Mouse (Mus musculus): ENCODE results near the gene Entpd7. TPM values are rescaled to one million over a fixed set of nuclear protein-coding genes. Genes with fewer than 3 reads are reported as not detected.
A peak's percentile ranks its signal among the peaks of the same experiment; 100 is the strongest.

Gene Entpd7
- total and polyA plus RNA-seq, 2 experiments from 2014 or later = 8.4 to 9.3 TPM

- H3K9me3 ChIP-seq (ENCODE audit: low read length) = no peaks in the 10 kb centered on the region
- no peak overlapping the region for H3K4me3 ChIP-seq (ENCODE audit: low read depth, low read length)
- H3K4me1 ChIP-seq (ENCODE audit: insufficient read depth) = no peaks in the 10 kb centered on the region
- H3K9ac ChIP-seq = no peak overlapping the region
- no peaks in the 10 kb centered on the region for H3K36me3 ChIP-seq (ENCODE audit: insufficient read depth)
- 56% methylated on average over 8 of the region's 8 CpGs for WGBS
- no peaks in the 10 kb centered on the region for H3K27me3 ChIP-seq (ENCODE audit: insufficient read depth, low read length)
- ATAC-seq (no peak), DNase-seq (no peak)
- no peak for TF ChIP-seq CTCF (IDR thresholded peaks at IDR 0.05; ENCODE audit: low read depth)
- H3K27ac ChIP-seq (ENCODE audit: low read depth, low read length) = no peak overlapping the region
- H3K4me2 ChIP-seq (ENCODE audit: low read depth) = no peak overlapping the region
Observed at GRCm38 (mm10) chr19:43651241-43651785, 38.2 kb upstream of the Entpd7 start.

GRCm38 (mm10) chr19:43655735-43656492 is 33.6 kb upstream of the Entpd7 start:
- no peaks in the 10 kb centered on the region for H3K4me1 ChIP-seq (ENCODE audit: insufficient read depth)
- H3K4me3 ChIP-seq (ENCODE audit: low read depth, low read length) = no peak overlapping the region
- DNase-seq (peak; percentile 82), ATAC-seq (peak; percentile 66)
- 38% methylated on average over 11 of the region's 11 CpGs for WGBS
- H3K27me3 ChIP-seq (ENCODE audit: insufficient read depth, low read length) = no peaks in the 10 kb centered on the region
- no peak overlapping the region for H3K4me2 ChIP-seq (ENCODE audit: low read depth)
- H3K9me3 ChIP-seq (ENCODE audit: low read length) = no peaks in the 10 kb centered on the region
- no peak overlapping the region for H3K9ac ChIP-seq
- peak; percentile 90 for TF ChIP-seq CTCF (IDR thresholded peaks at IDR 0.05; ENCODE audit: low read depth)
- H3K36me3 ChIP-seq (ENCODE audit: insufficient read depth) = no peaks in the 10 kb centered on the region
- H3K27ac ChIP-seq (ENCODE audit: low read depth, low read length) = no peak overlapping the region

GRCm38 (mm10) chr19:43659632-43660031 is 29.8 kb upstream of the Entpd7 start:
- TF ChIP-seq CTCF (IDR thresholded peaks at IDR 0.05; ENCODE audit: low read depth) = no peak

GRCm38 (mm10) chr19:43660774-43661173 is 28.7 kb upstream of the Entpd7 start:
- H3K36me3 ChIP-seq (ENCODE audit: insufficient read depth) = peaks cover 16% of the 10 kb centered on the region
- DNase-seq = no peak
- H3K4me3 ChIP-seq (ENCODE audit: low read depth, low read length) = no peak overlapping the region
- no peak overlapping the region for H3K4me2 ChIP-seq (ENCODE audit: low read depth)
- WGBS = 84% methylated on average over 9 of the region's 9 CpGs
- H3K4me1 ChIP-seq (ENCODE audit: insufficient read depth) = no peaks in the 10 kb centered on the region
- H3K27ac ChIP-seq (ENCODE audit: low read depth, low read length) = no peak overlapping the region
- no peak for ATAC-seq
- no peak overlapping the region for H3K9ac ChIP-seq
- no peaks in the 10 kb centered on the region for H3K27me3 ChIP-seq (ENCODE audit: insufficient read depth, low read length)
- no peaks in the 10 kb centered on the region for H3K9me3 ChIP-seq (ENCODE audit: low read length)
- TF ChIP-seq CTCF (IDR thresholded peaks at IDR 0.05; ENCODE audit: low read depth) = no peak

More at GRCm38 (mm10) chr19:43659632-43660031, 29.8 kb upstream of the Entpd7 start:
- no peak overlapping the region for H3K9ac ChIP-seq
- H3K4me1 ChIP-seq (ENCODE audit: insufficient read depth) = no peaks in the 10 kb centered on the region
- H3K4me2 ChIP-seq (ENCODE audit: low read depth) = no peak overlapping the region
- H3K36me3 ChIP-seq (ENCODE audit: insufficient read depth) = peaks cover 14% of the 10 kb centered on the region
- H3K4me3 ChIP-seq (ENCODE audit: low read depth, low read length) = no peak overlapping the region
- DNase-seq (no peak), ATAC-seq (no peak)
- H3K9me3 ChIP-seq (ENCODE audit: low read length) = no peaks in the 10 kb centered on the region
- 85% methylated on average over 6 of the region's 6 CpGs for WGBS
- no peak overlapping the region for H3K27ac ChIP-seq (ENCODE audit: low read depth, low read length)
- no peaks in the 10 kb centered on the region for H3K27me3 ChIP-seq (ENCODE audit: insufficient read depth, low read length)

- peak; percentile 43 for TF ChIP-seq CTCF (IDR thresholded peaks at IDR 0.05; ENCODE audit: low read depth)
- Histone ChIP-seq H3K9me3 (ENCODE audit: low read length) (no peaks in the 10 kb centered on the region), H3K27me3 (ENCODE audit: insufficient read depth, low read length) (no peaks in the 10 kb centered on the region), H3K36me3 (ENCODE audit: insufficient read depth) (peaks cover 22% of the 10 kb centered on the region), H3K4me3 (ENCODE audit: low read depth, low read length) (no peak overlapping the region), H3K27ac (ENCODE audit: low read depth, low read length) (no peak overlapping the region), H3K9ac (no peak overlapping the region), H3K4me2 (ENCODE audit: low read depth) (no peak overlapping the region), H3K4me1 (ENCODE audit: insufficient read depth) (no peaks in the 10 kb centered on the region)
- DNase-seq (peak; percentile 26), ATAC-seq (peak; percentile 62)
- WGBS = 43% methylated on average over 19 of the region's 19 CpGs
Observed at GRCm38 (mm10) chr19:43662176-43662967, 27.1 kb upstream of the Entpd7 start.

GRCm38 (mm10) chr19:43663471-43663870 is 26.0 kb upstream of the Entpd7 start:
- no peak overlapping the region for H3K4me3 ChIP-seq (ENCODE audit: low read depth, low read length)
- no peak overlapping the region for H3K4me2 ChIP-seq (ENCODE audit: low read depth)
- DNase-seq = no peak
- peaks cover 22% of the 10 kb centered on the region for H3K36me3 ChIP-seq (ENCODE audit: insufficient read depth)
- H3K9me3 ChIP-seq (ENCODE audit: low read length) = no peaks in the 10 kb centered on the region
- no peaks in the 10 kb centered on the region for H3K4me1 ChIP-seq (ENCODE audit: insufficient read depth)
- H3K27ac ChIP-seq (ENCODE audit: low read depth, low read length) = no peak overlapping the region
- no peak for TF ChIP-seq CTCF (IDR thresholded peaks at IDR 0.05; ENCODE audit: low read depth)
- ATAC-seq = no peak
- H3K27me3 ChIP-seq (ENCODE audit: insufficient read depth, low read length) = no peaks in the 10 kb centered on the region
- 78% methylated on average over 8 of the region's 8 CpGs for WGBS
- no peak overlapping the region for H3K9ac ChIP-seq
